Mouse (Mus musculus): ENCODE results near the gene Ctnnbip1. TPM values are rescaled to one million over a fixed set of nuclear protein-coding genes. Genes with fewer than 3 reads are reported as not detected.

Gene Ctnnbip1
- polyA plus RNA-seq (2017; shearing (Covaris generic)), result under 1 TPM; 0.35 to 0.39 TPM

DNA sequence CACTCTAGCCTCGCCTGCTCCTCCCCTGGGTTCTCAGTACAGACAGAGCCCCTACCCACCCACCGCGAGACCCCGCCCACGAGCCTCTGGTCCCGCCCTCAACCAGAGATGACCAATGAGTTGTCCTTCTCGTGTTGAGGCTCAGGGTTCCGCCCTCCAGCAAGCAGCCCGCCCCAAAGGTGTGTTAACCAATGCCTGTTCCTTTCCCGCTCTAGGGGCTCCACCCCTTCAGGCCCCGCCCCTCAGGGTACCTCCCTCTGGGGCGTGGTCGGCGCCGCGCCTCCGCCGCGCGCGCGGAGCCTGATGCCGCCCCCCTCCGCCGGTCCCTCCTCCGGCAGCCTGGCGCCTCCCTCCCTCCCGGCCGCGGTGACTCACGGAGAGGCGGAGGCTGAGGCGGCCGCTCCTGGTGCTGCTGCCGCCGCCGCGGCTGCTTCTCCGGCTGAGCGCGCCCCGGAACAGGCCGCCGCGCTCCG lies at the start of gene Ctnnbip1:
TSS of gene Ctnnbip1 (plus strand) at position 369 of the 473 bp plus-strand sequence.
- ATAC-seq, result peak; percentile 96

DNA sequence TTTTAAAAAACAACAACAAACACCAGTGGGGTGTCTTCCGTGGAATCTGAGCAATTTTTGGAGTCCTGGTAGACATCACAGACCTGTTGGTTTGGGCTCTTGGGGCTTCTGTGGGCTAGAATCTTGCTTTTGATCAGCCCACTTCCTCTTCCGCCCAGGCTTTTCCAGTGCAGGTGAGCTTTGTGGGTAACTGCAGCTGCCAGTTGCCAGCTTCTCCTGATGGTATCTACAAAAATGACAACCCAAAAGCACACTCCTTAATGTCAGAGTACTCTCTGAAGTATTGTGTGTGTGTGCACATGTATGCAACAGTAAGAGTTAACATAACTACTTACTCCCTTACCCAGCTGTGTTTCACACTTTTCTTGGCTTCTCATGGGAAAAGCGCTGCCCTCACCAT lies 48.5 kb upstream of the Ctnnbip1 start:
- peak; percentile 96 for ATAC-seq

DNA sequence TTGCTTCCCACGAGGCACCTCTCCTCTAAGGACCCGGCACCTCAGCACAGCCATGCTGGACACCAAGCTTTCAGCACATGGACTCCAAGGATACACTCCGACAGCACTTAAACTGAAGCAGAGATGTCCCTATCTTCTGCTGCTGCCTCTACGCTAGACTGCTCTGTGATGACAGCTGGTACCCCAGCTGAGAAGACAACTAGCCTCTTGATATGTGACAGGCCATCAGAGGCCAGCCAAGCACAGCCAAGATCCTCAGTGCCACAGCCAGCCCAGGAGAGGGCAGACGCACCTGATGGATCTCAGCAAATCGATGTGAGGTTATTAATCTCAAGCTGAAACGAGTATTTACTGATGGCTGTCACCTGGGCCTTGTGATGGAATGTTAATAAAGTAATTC lies 42.9 kb upstream of the Ctnnbip1 start:
- ATAC-seq, result no peak

DNA sequence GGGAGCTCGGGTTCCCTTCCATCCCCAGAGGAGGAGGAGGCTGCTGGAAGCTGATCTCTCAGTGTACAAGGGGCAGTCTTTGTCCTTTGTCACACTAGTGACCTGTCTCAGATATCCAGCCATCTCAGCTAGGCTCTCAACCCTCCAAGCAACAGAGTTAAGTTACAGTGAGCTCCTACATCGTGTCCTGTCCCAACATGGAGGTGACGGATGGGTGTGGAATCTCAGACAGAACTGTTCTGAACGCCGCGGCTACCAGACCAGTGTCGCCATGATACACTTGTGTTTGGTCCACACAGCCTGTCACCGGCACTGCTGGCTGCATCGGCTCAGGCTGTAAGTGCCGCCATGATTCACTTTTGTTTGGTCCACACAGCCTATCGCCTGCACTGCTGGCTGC lies 41.0 kb upstream of the Ctnnbip1 start, which contains the start of gene Tmem274:
TSS of gene Tmem274 (plus strand) at position 301 of the 400 bp plus-strand sequence.
- no peak for ATAC-seq

DNA sequence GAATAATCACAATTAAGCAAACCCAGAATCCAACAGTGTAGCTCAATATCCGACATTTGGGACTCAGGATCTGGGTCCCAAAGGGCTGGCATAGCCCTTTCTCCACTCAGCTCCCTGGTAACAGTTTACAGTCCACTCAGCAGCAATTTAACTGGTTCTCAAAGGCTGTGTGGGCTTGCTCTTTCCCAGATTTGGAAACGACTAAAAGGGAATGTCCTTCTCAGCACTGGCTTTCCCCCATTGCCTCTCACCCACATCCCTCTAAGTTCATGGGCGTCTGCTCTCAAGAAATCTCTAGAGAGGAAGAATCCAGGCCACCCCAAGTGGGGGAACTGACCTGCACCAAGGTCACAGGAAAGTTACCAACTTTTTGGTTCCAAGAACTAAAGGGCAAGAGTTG lies 33.5 kb upstream of the Ctnnbip1 start:
- no peak for ATAC-seq

DNA sequence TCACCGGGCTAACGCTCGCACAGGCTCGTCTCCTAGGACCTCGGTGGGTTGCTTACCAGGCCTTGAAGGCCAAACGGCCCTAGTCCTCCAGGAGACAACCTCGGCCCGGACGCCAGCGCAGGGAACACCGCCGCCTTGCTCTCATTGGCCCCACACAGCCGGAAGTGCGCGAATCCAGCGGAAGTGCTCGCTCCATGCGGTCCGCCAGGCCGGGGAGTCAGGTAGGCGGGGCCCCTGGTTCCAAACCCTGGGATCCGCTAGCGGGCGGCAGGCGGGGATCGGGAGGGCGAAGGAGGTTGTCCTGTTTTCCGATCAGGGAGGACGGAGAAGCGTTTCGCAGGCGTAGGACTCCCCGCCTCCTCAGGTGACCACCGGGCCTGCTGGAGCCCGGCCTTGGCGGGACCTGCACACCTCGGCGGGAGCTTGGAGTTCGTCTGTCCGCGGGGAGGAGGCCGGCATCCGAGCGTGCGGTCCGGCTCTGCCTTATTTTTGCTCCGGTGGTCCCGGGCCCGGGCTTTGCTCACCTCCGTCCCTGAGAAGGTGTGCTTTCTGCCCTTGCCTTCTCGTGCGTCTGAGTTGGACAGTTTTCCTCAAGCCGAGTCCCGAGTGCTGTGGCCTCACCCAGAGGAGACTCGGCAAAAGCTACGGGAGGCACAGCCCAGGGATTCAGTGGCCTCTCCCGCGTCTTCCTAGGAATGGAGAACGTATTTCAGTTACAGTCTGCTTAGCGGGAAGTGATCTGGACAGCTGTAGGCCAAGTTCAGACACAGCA lies 32.8 kb upstream of the Ctnnbip1 start, which contains the start of the genes Nmnat1 and Lzic:
TSS of gene Nmnat1 (minus strand) at position 150 of the 772 bp plus-strand sequence.
TSS of gene Lzic (plus strand) at position 177 of the 772 bp plus-strand sequence.
- peak; percentile 95 for ATAC-seq

DNA sequence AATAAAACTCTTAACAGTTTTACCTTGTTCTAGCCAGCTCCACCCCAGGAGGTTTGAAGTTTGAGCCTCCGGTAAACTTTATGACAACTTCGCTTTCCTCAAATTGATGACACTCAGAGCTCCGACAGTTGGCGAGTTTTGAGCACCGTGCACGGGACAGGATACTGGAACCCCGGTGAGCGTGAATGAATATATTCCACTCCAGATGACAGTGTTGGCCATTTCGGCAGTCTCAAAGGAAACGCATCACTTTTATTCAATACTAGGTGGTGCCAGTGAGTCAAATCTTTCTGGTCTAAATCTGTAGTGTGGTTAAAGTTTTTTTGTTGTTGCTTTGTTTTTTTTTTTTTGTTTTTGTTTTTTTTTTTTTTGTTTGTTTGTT lies 32.2 kb upstream of the Ctnnbip1 start:
- peak; percentile 71 for ATAC-seq

DNA sequence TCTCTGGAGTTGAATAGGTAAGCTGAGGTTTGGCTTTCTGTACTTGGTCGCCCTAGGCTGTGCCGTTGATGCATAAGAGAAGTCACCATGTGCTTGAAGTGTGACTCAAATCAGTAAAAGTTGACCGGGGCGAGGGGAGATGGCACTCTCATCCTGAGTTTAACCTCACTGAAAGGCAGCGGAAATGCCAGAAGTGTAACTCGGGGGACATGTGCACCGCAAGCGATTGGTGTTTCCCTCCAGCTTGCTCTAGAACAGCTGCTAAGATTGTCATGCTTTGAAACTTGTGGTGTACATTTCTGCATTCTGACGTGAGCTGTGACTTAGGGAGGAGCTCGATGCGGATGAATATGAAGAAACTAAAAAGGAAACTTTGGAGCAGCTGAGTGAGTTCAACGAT lies 30.3 kb upstream of the Ctnnbip1 start:
- no peak for ATAC-seq

DNA sequence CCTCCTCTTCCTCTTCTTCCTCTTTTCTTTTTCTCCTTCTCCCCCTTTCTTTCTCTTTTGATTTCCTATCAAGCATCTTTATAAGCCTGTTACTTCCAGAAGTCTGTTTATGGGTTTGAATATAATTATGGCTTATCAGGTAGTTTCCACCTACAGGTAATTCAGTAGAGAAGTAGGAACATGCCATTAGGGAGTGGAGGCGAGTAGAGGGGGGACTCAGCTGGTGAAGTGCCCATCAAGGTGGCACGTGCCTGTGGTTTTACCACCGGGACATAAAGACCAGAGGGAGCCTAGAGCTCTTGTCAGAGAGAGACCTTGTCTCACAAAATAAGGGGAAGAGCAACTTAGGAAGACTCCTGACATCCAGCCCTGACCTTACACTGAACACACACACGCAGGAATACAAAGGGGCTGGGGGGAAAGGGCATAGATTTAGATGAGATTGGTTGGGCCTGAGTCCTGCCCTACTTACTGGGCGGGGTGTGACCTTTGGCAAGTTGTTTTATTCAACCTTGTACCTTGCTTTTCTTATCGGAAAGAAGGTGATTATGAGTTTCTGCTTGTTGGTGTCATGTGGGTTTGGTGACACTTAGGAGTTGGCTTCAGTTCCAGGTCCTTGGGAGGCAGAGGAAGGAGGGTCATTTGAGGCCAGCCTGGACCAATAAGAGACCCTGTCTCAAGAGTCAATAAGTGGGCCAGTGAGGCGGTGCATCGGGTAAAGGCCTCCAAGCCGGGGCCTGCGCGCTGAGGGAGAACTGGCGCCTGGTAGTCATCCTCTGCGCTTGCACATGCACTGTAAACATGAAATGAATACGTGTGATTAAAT lies 28.4 kb upstream of the Ctnnbip1 start:
- no peak for ATAC-seq

DNA sequence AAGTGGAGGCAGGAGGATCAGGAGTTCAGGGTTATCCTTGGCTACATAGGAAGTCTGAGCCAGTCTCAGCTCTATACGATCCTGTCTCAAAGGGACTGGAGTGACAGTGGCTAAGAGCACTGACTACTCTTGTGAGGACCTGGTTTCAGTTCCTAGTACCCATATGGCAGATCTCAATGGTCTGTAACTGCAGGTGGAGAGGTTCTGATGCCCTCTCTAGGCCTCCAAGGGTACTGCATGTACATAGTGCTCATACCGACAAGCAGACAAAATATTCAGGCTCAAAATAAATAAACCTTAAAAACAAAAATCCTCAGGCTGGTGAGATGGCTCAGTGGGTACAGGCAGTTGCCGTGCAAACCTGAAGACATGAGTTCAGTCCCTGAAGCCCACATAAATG lies 26.9 kb upstream of the Ctnnbip1 start:
- no peak for ATAC-seq

DNA sequence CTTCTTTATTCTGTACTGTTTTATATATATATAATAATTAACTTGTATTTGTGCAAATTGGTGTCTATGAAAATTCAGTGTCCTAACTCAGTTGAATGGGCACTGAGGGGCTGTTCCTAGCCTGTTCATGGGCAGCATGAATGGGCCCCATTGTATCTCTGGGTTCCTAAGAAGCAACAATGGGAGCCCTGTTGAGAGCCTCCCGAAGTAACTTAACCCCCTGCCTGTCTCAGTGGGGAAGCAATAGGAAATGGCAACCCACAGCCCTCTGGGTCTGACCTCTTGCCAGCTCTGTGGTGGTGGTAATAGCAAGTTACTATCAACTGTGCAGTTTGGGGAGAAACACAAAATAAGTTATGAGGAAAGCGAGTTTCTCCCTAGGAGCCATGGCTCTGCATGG lies 21.4 kb upstream of the Ctnnbip1 start:
- ATAC-seq, result no peak

DNA sequence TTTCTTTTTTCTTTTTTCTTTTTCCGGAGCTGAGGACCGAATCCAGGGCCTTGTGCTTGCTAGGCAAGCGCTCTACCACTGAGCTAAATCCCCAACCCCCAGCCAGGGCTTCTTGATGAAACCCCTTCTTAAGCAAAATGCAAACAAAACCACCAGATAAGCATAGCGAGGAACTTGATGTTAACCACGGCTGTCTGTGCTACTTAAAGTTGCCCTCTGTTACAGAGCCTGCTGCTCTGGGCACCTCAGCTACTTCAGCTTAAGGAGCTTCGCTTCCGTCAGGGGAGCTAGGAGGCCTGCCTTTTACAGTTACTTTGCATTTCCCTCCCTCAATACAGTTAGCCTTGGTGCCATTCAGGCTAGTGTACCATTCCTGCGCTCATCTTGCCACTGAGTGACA lies 19.1 kb upstream of the Ctnnbip1 start:
- no peak for ATAC-seq

DNA sequence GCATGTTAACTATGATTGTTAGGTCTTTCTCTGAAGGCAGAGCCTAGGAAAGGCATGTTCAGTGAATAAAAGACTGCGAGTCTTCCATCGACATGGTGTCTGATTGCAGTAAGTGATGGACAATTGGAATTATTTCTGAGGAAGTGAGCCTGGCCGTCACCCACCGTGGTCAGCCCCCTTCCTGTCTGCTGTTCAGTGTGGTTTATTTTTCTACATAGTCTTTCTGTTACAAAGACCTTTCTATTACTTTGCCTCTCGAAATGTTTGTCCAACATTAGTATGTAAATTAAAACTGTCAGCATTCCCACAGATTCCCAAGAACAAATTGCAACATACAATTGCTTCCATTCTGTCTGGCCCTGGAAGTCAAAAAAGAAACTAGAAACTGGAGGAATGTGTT lies 18.2 kb upstream of the Ctnnbip1 start:
- no peak for ATAC-seq

DNA sequence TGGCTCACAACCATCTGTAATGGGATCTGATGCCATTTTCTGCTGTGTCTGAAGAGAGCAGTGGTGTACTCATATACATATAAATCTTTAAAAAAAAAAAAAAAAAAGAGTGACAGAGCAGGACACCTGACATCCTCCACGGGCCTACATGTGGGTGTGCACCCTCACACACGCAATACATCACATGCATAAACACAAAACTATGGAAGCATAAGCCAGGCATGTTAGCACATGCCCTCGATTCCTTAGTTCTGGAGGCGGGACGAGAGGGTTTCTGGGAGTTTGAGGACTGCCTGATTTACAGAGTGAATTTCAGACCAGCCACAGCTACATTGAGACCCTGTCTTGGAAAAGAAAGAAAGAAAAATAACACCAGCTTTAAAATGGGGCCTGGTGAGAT lies 13.7 kb upstream of the Ctnnbip1 start:
- ATAC-seq, result no peak

DNA sequence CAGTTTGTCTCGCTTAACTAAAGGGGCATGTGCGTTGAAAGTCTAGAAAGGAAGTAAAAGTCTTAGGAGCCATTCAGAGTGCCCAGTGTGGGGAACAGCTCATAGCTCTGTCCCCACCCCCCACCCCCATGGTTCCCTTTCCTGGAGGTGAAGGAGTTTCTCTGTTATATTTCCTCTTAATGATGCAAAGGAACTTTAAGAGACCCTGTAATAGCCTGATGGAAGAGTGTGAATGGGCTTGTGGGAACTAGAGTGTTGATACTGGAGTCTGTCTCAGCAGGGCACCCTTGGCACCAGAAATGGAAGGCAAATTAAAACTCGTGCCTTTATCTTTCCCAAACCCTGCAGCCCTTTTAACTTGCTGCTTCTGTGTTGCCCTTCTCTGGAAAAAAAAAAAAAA lies 13.2 kb upstream of the Ctnnbip1 start:
- ATAC-seq, result no peak

DNA sequence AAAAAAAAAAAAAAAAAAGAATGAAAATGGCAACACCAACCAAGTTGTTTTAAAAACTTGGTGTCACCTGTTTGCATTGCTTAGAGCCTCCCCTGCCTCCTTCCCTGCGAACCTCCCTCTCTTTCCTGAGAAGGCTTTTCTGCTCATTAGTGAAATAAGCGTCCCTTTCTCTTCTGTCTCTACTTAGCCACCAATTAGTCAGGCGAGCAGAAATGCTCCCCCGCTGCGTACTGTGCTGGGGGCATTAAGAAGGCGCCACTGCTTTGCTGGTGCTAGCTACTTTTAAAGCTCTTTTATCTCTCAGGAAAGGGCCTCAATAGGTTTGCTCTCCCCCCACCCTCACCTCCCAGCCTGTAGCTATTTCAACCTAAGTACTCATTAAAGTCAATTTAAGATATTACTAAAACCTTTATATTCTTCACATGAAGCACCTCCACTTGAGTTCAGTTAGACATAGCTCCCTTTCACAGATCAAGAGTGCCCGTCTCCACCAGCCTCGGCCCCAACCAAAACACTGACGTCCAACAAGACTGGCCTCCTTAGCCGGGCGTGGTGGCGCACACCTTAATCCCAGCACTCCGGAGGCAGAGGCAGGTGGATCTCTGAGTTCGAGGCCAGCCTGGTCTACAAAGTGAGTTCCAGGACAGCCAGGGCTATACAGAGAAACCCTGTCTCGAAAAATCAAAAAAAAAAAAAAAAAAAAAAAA lies 12.6 kb upstream of the Ctnnbip1 start:
- ATAC-seq, result no peak

DNA sequence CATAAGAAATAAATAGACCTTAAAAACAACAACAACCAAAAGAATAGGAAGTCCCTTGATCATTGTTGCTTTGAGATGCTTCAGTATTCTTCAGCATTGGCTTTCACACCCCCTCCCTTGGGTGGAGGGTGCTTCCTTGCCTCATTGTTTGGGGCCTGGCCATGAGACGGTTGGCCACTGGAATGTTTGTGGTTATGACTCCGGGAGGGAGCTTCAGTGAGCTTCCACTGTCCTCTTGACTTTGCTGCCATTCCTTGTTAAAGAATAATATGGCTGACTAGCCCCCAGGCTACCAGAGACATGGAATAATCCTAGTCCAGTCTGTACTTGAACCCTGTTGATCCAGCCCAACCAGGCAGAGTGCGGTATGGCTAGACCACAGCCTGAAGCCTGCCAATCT lies 11.1 kb upstream of the Ctnnbip1 start:
- no peak for ATAC-seq

DNA sequence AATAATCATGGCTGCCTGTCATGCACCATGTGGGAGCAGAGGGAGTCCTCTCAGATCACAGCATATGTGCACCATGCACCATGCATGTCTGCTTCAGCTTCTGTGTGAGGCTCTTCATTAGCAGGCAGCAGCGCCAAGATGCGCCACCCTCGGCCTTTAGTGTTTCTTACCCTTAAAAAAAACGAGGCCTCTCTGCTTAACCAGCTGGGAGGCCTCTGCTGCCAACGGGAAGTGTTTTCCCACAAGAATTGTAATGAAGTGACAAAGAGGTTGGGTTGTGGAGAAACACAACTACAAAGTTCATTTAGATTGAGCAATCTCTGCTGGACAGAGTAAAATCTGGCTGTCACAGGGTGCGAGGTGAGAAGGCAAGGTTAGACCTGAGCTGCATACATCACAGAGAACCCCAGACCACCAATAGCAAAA lies 6.8 kb upstream of the Ctnnbip1 start:
- ATAC-seq, result no peak

DNA sequence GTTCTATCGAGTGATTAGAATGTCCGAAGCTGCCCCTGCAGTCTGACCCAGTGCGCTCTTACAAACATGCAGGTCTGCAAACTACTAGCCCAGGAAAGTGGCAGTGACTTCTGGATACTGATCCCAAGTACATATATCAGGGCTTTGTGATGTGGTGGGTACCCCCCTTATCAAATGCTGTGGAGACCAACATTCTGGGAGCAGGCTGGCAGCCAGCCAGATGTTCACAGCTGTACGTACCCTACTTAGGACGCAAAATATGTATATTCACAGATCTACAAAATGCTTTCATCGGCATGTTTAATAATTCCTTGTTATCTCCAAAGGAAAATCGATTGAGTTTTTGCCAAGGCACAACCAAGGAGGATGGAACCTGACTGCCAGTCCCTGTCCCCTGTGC lies 6.0 kb upstream of the Ctnnbip1 start:
- ATAC-seq, result no peak

DNA sequence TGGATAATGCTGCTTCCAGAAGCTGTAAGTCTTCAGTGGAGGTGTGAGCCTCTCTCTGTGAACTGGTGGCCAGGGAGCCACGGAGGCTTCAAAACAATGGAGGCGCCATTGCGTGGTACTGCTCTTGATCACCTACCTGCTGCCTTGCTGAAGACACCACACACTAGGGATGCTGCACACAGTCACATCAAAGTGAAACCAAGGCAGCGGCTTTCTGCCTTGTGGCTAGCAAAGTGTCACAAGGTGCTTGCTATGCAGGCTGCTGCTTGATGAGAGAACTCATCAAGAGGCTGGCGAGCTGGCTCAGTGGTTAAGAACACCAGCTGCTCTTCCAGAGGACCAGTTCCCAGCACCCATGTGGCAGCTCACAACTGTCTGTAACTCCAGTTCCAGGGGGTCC lies 2.3 kb upstream of the Ctnnbip1 start:
- no peak for ATAC-seq

DNA sequence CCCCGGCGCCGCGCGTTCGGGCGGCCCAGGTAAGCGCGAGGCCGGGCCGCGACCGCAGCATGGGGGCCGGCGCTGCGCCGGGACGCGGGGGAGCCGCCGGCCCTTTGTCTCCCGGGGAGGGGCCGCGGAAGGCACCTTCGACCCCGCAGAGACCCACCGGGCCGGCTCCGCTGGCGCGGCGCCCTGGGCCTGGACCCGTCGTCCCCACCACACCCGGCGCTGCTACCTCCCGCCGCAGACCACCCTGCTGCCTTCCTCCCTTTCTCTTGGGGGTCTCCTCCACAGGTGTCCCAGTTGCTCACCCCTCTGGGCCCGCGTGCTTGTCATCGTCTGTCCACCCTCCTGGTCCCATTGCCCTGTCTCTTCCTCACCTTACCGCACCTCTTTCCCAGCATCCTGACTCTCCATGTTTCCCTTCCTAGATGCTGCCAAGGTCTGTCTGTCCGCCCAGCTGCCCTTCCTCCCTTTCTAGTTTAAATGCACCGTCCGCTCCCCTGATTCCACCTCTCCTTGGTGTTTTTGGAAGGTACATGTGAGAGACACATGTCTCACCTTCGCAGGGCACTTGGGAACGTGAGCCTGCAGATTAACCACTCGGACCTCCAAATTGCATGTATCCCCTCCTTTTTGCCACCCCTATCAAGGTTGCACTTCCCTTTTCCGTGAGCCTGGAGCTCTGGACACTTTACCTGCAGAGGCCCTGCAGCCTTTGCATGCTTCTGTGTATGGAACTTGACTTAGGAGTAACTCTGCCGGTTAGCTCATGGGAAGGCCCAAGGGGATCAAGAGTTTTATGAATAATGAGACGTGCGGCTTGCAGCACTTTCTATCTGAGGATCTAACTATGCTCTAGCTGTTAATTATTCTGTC lies 550 bp downstream of the Ctnnbip1 start:
- no peak for ATAC-seq

DNA sequence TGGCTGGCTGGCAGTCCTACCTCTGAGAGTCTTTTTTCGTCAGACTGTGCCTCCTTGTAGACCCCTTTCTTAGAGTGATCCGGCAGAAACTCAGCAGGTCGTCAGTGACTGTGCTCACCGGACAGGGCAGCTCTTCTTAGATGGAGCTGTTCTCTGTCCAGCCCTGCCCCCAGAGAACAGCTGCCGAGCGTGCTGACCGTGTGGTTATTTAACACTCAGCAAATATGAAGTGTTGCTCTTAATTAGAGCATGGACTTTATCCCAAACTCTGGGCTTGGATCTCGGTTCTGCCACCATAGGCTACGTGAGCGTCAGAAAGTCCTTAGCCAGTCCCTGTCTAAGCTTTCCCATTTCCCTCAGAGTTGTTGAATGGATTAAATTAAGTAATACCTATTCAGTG lies 3.2 kb downstream of the Ctnnbip1 start:
- no peak for ATAC-seq
